Mouse (Mus musculus) CH12F3 (cell line): ENCODE data around the gene Gna13.

Experiments used
- in situ Hi-C: fragments of 300-500 bp; cut with MboI; formaldehyde crosslinking; loops from 2 replicates; pipeline ENCODE4 v1.14.3; 2020; ENCODE audit warnings: low sequenced_read_pairs

The Gna13 gene

DNA sequence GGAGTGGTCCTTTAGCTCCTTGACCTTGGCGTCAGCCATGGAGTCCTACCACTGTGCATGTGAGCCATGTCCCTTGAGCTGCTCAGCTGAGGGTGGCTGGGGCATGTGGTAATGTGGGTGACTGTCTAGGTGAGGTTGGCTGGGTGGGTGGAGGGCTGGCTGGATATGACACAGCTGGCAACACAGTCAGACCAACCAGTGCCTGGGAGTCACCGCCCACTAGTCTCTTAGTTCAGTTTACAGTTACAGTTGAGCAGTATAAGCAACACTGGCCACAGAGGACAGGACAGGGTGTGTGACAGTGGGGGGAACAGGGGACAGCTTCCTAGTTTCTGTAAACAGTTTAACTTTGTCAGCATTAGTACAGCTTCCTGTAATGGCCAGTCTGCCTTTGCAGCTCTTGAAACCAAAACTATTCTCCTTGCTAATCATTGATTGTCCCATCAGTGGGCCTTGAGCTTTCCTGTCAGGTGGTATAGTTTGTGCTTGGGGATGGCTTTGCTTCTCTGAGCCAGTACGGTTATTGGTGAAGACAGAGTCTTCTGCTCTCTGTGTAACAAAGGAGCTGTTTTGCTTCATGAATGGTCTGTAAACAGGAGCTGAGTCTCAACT is 6.5 kb downstream of the Gna13 start:
- in situ Hi-C loops, result no loop called here

- in situ Hi-C loops, result no loop called here
These were observed 12.8 kb downstream of the Gna13 start for GRCm38 (mm10) chr11:109375412-109375811.

DNA sequence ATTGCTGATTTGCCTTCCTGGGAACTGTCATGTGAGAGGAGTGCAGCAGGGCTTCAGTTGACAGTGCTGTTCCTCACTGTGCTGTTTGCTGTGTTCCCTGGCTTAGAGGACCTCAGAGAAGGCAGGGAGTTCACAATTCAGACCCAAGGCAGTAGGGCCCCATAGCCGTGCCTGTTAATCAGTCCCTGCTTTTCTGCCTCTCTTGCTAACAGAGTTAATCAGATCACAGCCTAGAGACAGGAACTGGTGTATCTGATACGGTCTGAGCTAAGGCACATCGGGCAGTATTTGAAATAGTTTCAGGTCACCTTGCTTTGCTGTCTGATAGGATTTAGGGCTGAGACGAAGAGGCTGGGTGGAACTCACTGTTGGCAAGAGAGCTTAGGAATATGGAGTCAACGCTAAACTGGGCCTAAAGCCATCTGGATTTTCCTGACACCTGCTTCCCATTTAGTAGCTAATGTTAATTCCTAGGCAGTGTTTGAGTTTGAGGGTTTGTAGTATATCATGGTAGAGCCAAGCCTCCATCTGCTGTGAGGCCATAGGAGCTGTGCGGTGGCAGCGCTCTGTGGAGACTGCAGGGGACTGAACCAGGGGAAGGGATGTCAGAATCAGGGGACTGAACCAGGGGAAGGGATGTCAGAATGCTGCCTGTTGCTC is 14.0 kb downstream of the Gna13 start:
- in situ Hi-C loops, result no loop called here

- in situ Hi-C loops, result no loop called here
These were observed 14.8 kb downstream of the Gna13 start for GRCm38 (mm10) chr11:109377477-109377876.

DNA sequence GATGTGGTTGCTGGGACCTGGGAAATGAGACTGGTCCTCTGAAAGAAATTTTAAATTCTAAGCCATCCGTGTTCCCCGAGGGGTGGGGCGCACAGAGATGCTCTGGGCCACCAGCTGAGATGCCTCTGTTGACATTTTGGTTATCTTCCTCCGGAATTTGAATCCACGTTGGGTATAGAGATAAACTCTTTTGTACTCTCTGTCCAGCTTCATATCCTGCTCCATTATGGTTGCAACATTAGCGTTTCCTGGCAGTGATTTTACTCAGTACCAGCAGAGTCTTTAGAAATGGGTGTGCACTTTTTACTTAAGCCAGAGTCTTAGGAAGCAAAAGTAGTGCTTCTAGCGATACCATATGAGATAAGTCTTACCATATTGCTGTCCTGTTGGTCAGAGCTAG is 15.4 kb downstream of the Gna13 start:
- in situ Hi-C loops, result no loop called here

DNA sequence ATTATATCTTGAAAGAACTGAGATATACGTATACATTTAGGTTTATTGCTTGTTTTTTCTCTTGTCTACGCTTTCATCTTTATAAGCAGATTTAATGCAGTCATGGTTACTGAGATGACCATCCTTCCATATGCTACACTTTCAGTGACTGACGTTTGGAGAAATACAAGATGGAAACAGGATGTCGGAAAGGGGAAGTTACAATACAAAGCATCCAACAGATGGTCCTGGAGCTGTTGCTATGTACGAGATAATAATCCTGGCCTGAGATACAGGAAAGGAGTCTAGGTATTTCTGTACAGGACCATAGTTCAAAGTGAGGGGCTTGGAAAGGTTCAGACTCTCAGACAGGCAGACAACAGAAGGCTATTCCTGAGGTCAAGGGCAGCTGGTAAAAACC is 18.0 kb downstream of the Gna13 start:
- in situ Hi-C loops, result no loop called here

DNA sequence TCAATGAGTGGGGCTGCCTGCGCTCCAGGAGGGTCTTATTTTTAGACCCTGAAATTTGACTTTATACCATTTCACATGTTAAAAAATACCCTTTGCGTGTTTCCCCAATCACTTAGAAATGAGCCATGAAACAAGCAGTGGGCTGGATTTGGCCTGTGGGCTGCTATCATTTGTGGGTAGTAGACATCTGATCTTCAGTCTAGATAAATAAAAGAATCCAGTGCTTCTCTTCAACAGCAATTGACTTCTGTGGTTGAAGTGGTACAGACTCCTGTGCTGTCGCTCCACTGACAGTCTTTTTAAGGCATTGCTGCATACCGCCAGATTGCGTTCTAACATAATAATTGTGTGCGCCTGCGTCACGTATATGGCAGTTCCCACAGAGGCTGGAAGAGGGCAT is 22.7 kb downstream of the Gna13 start:
- in situ Hi-C loops, result no loop called here

DNA sequence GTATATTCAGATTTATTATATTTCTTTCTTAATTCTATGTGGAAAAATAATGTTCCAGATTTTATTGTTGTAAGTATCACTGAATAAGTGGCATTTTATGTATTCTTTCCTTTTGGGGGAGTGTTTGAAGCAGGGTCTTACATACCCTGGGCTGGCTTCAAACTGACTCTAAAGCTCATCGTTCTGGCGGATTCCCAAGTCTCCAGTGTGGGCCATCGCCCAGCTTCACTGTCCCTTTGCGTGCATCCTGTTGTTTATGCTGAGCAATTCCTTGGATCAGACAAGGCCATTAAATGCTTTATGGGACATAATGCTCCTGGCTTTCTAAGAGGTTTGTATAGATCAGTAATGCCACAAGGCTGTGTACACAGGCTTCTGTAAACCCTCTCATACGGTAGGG is 26.4 kb downstream of the Gna13 start:
- in situ Hi-C loops, result no loop called here

DNA sequence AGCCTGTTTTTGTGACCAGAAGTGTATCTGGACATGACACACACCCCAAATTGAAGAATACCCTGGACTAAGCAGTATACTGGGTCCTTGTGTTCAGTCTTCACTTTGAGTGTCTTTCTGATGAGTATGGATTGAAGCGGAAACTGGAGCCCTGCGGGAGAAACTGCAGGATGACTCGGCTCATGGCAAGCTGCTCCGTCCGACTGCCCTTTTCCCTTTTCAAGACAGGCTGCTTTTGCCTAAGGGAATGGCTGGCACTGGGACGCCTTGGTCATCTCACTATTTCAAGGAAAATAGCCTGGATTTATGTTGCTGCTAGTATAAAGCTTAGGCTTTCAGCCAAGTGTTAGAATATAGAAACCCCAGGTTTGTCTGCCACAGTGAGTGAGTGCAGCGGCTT is 28.6 kb downstream of the Gna13 start:
- in situ Hi-C loops, result no loop called here

- in situ Hi-C loops, result no loop called here
These were observed 29.1 kb downstream of the Gna13 start for GRCm38 (mm10) chr11:109391760-109392159.

DNA sequence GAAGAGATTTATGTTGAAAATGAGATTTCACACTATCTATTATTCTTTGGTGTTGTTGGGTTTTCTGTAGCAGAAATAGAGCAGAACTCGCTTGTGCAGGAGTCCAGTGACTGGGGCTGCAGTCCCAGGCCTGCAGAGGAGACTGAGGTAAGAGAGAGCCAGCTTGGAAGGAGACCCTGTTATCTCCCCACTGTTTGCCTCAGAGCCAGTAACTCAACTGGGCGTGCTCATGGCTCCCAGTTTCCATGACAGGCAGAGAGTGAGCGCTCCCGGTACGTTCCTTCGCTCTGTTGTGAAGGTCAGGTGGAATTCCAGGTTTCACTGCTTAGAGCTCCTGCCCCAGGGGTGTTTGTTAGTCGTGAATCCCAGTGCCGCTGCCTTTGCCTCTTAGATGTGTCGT is 30.0 kb downstream of the Gna13 start:
- in situ Hi-C loops, result no loop called here

DNA sequence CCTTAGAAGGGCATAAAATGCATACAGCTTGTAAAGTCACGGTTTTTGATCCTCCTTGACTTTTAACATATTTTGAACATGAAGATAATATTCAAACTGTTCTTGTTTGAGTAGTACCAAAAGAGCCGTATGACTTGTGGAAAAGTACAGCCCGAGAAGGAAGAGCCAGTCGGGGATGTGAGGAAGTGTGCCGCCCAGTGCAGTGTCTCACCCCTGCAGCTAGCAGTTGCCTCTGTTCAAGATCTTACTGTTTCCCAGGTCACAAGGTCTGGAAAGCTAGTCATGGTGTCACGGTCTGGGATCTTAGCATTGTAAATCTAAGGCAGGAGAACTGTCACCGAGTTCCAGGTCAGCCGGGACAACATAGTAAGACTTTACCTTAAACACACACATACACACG is 32.1 kb downstream of the Gna13 start:
- in situ Hi-C loops, result no loop called here

GRCm38 (mm10) chr11:109395291-109395690 is 32.7 kb downstream of the Gna13 start:
- in situ Hi-C loops, result no loop called here

DNA sequence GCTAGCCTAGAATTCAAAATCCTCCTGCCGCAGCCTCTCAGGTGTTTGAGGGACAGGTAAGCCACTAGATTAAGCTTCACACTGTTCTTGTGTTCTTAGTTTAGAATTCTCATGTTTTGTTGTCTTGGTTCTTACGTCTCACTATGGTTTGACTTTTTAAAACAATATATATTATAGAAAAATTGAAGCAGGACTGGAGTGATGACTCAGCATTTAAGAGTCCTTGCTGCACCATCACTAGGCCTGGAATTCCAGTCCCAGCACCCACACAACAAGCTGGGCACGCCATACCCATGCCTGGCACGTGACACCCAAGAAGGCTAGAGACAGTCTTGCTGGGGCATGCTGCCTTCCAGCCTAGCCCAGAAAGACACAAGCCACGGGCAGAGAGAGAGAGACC is 43.8 kb downstream of the Gna13 start:
- in situ Hi-C loops, result no loop called here

DNA sequence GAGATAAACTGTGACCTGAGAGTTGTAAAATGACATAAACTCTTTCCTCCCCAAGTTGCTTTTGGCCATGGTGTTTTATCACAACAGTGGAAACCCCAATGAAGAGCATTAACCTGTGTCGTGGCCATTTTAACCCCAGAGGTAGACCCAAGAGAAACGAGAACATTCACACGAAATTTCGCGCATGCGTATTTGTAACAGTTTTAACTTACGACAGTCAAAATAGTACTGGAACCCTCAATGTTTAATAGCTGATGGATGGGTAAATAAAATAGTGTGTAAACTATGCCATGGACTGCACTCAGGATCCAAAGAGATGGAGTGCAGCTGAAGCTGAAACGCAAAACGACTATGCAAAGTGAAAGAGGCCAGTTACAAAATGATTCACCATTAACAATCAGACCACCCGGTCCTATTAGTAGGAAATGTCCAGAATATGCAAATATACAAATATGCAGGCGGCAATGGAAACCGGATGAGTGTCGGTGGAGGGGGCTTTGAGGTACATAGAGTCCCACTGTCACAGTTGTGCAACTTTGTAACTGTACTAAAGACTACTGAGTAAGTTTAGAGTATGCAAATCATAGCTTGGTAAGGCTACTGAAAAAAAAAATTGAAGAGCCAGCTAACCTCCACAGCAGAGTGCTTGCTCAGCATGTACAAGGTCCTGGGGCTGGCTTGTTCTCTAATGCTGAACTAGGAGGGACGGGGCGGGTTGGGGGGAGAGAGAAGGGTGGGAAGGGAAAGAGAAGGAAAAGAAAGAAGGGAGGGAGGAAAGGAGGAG is 47.8 kb downstream of the Gna13 start:
- in situ Hi-C loops, result no loop called here

GRCm38 (mm10) chr11:109413617-109414016 is 51.0 kb downstream of the Gna13 start, which contains the start of gene 9930022D16Rik:
9930022D16Rik (plus strand) TSS chr11:109413917.
- in situ Hi-C loops, result no loop called here

DNA sequence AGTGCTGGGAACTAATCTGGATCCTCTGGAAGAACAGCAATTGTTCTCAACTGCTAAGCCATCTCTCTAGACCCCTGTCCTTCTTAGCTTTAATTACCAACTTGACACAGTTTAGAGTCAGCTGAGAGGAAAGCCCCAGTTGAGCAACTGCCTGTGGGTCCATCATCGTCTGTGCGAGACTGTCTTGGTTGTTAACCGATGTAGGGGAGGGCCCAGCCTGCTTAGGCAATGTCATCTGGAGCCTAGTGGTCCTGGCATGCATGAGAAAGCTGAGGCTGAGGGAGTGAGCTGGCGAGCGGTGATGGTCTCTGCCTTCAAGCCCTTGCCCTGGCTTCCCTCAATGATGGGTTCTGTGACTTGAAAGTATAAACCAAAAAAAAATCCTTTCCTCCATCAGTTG is 52.2 kb downstream of the Gna13 start:
- in situ Hi-C loops, result no loop called here

DNA sequence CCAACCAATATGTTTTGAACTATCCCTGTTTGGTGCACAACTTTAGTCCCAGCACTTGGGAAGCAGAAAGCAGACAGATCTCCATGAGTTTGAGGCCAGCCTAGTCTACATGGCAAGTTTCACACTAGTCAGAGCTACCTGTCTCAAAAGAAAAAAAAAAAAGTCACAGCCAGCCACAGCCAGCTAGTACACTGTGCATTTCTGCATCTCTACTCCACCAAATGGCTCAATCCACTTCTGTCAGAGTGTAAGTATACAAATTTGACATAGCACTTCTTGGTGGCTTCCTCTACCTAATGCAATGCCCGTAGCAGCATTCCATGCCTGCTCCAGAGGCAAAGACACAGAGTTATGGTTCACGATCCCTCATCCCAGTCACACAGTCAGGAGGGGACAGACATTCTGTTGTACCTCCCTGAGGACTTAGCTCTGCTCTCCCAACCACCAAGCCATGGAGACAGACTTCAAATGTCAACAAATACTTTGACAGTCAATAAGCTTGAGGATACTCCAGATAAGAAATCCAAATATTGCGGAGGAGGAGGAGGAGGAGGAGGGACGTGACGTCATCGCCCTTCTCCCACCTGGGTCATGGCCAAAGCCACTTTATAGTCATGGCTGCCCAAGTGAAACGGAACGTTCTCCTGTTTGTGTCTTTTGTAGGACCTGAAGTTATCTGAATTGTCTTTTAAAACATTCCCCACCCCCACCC is 54.2 kb downstream of the Gna13 start:
- in situ Hi-C loops, result no loop called here

- in situ Hi-C loops, result no loop called here
These were observed 54.9 kb downstream of the Gna13 start for GRCm38 (mm10) chr11:109417472-109418040.

- in situ Hi-C loops, result no loop called here
These were observed 56.8 kb downstream of the Gna13 start for GRCm38 (mm10) chr11:109419461-109419860.

DNA sequence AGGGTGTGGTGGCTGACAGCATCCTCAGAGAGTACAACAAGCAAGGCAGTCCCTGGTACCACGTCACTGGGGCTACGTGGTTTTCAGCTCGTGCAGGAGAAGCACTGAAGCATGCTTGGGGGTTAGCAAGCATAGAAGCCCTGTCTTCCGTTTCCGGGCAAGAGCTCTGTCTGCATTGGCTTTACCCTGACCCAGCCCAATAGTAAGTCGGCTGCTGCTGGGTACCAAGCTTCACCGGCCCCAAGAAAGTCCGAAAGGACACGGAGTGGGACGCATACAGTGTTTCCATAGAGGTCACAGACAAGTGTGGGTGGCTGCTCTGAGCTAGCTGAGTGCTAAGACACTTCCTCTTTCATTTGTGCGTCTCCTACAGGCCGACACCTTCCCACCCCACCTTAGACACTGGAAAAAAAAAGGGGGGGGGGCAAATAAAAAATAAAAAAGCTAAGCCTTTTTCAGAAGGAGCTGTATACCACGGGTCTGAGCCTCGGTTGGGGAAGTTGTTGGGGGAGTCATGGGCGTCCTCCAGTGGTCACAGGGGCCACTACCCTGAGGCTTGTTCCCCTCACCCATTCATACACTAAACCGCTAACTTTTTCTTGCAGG is 57.4 kb downstream of the Gna13 start:
- in situ Hi-C loops, result no loop called here
